Comparison of ENCODE assay signal across 9 mouse cellular contexts in the genomic region with DNA sequence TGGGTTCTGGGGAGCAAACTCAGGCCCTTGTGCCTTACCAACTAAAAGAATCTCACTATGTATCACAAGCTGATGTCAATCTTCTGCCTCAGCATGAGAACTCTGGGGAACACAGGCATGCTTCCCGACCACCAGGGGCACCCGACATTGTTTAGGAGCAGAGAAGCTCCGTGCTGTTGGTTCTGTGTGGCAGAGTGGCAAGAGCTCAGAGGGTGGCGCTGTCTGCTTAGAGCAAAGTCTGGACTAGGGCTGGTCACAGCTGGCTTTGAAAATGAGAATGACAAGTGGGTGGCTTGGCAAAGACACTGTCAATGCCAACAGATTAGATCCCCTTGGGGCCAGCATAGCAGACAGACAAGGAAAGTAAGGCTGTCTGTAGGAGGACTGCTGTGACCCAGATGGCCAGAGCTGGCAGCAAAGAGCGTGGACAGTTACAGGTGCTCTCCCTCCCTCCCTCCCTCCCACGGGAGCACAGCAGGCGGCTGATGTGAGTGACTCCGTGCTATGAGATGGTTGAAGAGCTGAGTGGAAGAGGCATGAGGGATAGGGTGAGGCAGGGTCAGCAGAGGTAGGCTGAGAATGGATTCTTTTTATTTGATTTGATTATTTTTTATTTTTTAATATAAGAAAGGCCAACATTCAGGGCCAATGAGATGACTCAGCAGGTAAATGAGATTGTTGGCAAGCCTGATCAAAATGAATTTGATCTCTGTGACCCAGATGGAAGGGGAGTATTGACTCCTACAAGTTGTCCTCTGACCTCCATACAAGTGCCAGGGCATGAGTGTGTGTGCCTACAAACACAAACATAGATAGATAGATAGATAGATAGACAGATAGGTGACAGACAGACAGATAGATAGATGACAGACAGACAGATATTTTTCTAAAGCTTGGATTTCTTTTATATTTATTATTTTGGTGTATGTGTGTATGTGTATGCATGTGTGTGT. TPM values are rescaled to one million over a fixed set of nuclear protein-coding genes. Genes with fewer than 3 reads are reported as not detected.
DNase-seq lines count a peak whose midpoint lies in the region.
"Had no signal": no experiment of that assay in that cellular context is flagged by ENCODE, and none has a peak within 500 bp of the region (broad histone marks: within the 10 kb centered on the region; RNA-seq: fewer than 3 reads in every experiment).

No protein-coding gene starts in this region.

- peak; percentile 7 to 9 for DNase-seq in cerebellum, adult 18-20 months
- DNase-seq in cerebellum, postnatal 36 days, result no peak
- DNase-seq in layer of hippocampus, adult 9-11 months, result peak; percentile 7
- DNase-seq in layer of hippocampus, adult 8-10 months (ENCODE audit: low spot score in 2 of 2), result no peak
- peak; percentile 24 for DNase-seq in NIH3T3 (ENCODE audit: low read depth)
- peak; percentile 46 for DNase-seq in induced T-regulatory cell, adult 2 months (ENCODE audit: low read depth)
- DNase-seq in urinary bladder, postnatal 25 days (ENCODE audit: low spot score), result no peak
- no peak for DNase-seq in urinary bladder, adult 18-20 months (ENCODE audit: low spot score in 2 of 2)
- DNase-seq: liver, embryonic 13.5 days had no signal

RNA-seq across cellular contexts. Expression of a gene that starts 26.0 kb away (rescaled TPM):
- total RNA-seq in layer of hippocampus, adult 8-10 months (2022), result 1 to 10 TPM; 3.6 to 8.1 (median 5.2) TPM

RNA-seq across cellular contexts. Expression of a gene that starts 27.3 kb away (rescaled TPM):
- total RNA-seq in layer of hippocampus, adult 8-10 months (2022), result not detected

RNA-seq across cellular contexts. Expression of a gene that starts 55.9 kb away (rescaled TPM):
- not detected for total RNA-seq in layer of hippocampus, adult 8-10 months (2022)

RNA-seq across cellular contexts. Expression of a gene that starts 56.5 kb away (rescaled TPM):
- 10 to 100 TPM in 1 of 4 experiments, 1 to 10 TPM in 3; 7.7 to 10.1 (median 7.9) TPM for total RNA-seq in layer of hippocampus, adult 8-10 months (2022)

Comparison
In these comparisons a context has a peak if more than half of its experiments do, and no peak if none do; other contexts are left out.
1. DNase-seq: peak in cerebellum, adult 18-20 months (2 of 2), layer of hippocampus, adult 9-11 months (single experiment), NIH3T3 (single experiment) and induced T-regulatory cell, adult 2 months (single experiment); none in cerebellum, postnatal 36 days (0 of 2), layer of hippocampus, adult 8-10 months (0 of 2), urinary bladder, postnatal 25 days (single experiment) and urinary bladder, adult 18-20 months (0 of 2).